Mouse (Mus musculus) heart, adult 2 months (tissue): Measurements from ENCODE around the gene Med16.

ENCODE experiments used
- CTCF ChIP-seq: fragments of 200-600 bp; IDR thresholded peaks from 2 replicates; pipeline ENCODE4 v1.8.1; 2022; ENCODE audit warnings: antibody characterized with exemption, mild to moderate bottlenecking, moderate library complexity
- POLR2A ChIP-seq: fragments of 200-500 bp; IDR thresholded peaks from 2 replicates; pipeline ENCODE4 v1.6.1; 2011; ENCODE audit warnings: mild to moderate bottlenecking, low read depth, low read length, control low read depth; ENCODE audit not compliant: insufficient read depth

- TF ChIP-seq CTCF (no peak), POLR2A (no peak)
These were observed 12.3 kb upstream of the Med16 start, which contains the start of gene R3hdm4 for GRCm38 (mm10) chr10:79920958-79921535.
